Mouse (Mus musculus) heart, embryonic 14.5 days (tissue): Measurements from ENCODE around the gene Il11ra1. TPM values are rescaled to one million over a fixed set of nuclear protein-coding genes. Genes with fewer than 3 reads are reported as not detected.
"Not testable (repeated sequence)": the region's sequence is repeated elsewhere in the genome, so short reads cannot be mapped to it uniquely, and the experiment has no call there.

Experiments
- ATAC-seq: fragments of 200-750 bp; cut with Nextera tagmentation; 2 replicates; pipeline ENCODE4 v1.8.0; 2017; ENCODE audit warnings: low read depth, moderate TSS enrichment; ENCODE audit not compliant: insufficient number of reproducible peaks, insufficient read depth, low FRiP score
- H3K27ac ChIP-seq, 2 experiments: fragments of 200-500 bp in 1 of 2; fragments of 300-500 bp in 1 of 2; sonication (generic) in 1 of 2; replicated peaks in 1 of 2; 2 replicates each; pipeline ENCODE4 v1.5.1; 2012 to 2014; ENCODE audit warnings: low read depth in 2 of 2, low read length in 2 of 2, control low read depth in 1 of 2, mild to moderate bottlenecking in 1 of 2, mixed read lengths in 1 of 2; ENCODE audit not compliant: control insufficient read depth in 1 of 2, insufficient read depth in 1 of 2
- H3K27me3 ChIP-seq: fragments of 300-500 bp; sonication (generic); 2 replicates; pipeline ENCODE4 v1.6.1; 2014; ENCODE audit warnings: mild to moderate bottlenecking, low read length, control low read depth; ENCODE audit not compliant: control insufficient read depth, insufficient read depth
- H3K36me3 ChIP-seq: fragments of 300-500 bp; sonication (generic); 2 replicates; pipeline ENCODE4 v1.6.1; 2014; ENCODE audit warnings: mild to moderate bottlenecking, control low read depth, low read length, mixed read lengths; ENCODE audit not compliant: control insufficient read depth, insufficient read depth
- H3K4me1 ChIP-seq, 2 experiments: fragments of 200-500 bp in 1 of 2; fragments of 300-500 bp in 1 of 2; sonication (generic) in 1 of 2; 2 replicates each; pipeline ENCODE4 v1.6.1; 2012 to 2014; ENCODE audit warnings: low read length in 2 of 2, control low read depth in 1 of 2, mixed read lengths in 1 of 2; ENCODE audit not compliant: control insufficient read depth in 2 of 2, insufficient read depth in 2 of 2
- H3K4me2 ChIP-seq: fragments of 300-500 bp; sonication (generic); 2 replicates; pipeline ENCODE4 v1.6.1; 2014; ENCODE audit warnings: mild to moderate bottlenecking, low read length
- H3K4me3 ChIP-seq, 2 experiments: fragments of 200-500 bp in 1 of 2; fragments of 300-500 bp in 1 of 2; sonication (generic) in 1 of 2; 2 replicates each; pipeline ENCODE4 v1.5.1; 2012 to 2014; ENCODE audit warnings: low read length in 2 of 2, mild to moderate bottlenecking in 2 of 2, control low read depth in 1 of 2, low read depth in 1 of 2, moderate library complexity in 1 of 2; ENCODE audit not compliant: control insufficient read depth in 1 of 2, insufficient read depth in 1 of 2
- H3K9ac ChIP-seq: fragments of 300-500 bp; sonication (generic); 2 replicates; pipeline ENCODE4 v1.6.1; 2014; ENCODE audit warnings: mild to moderate bottlenecking, low read length
- H3K9me3 ChIP-seq: fragments of 300-500 bp; sonication (generic); 2 replicates; pipeline ENCODE4 v1.6.1; 2016; ENCODE audit warnings: low read length, control low read depth; ENCODE audit not compliant: control insufficient read depth
- WGBS: fragments of 180-500 bp; shearing (Covaris S2); extraction: QIAGEN DNeasy Blood & Tissue Kit; methylation state at CpG from one replicate; pipeline ENCODE4 v1.1.7; 2014; 5-methylcytosine and 5-hydroxymethylcytosine counted together
- polyA plus RNA-seq: library from polyadenylated mRNA; unstranded; fragments of >200 nt; fragmentation: Nextera tagmentation; extraction: Ambion mirVana; gene quantifications from 2 replicates; pipeline ENCODE4 v1.2.1, GENCODE M21; 2014

The Il11ra1 gene
- polyA plus RNA-seq, 1 experiment from 2014 or later: 136 TPM

GRCm38 (mm10) chr4:41698421-41699016, 1.3 kb upstream of the Il11ra1 start:
- peak overlapping the region; percentile 23; the same call in 1 of the 2 replicates for H3K4me2 ChIP-seq
- ATAC-seq, H3K4me1 ChIP-seq, H3K36me3 ChIP-seq, H3K9ac ChIP-seq, H3K9me3 ChIP-seq, H3K4me3 ChIP-seq, H3K27ac ChIP-seq, H3K27me3 ChIP-seq: not testable (repeated sequence)
- WGBS: 6% methylated on average over 18 of the region's 32 CpGs

GRCm38 (mm10) chr4:41700224-41700623, 435 bp downstream of the Il11ra1 start:
- not testable (repeated sequence) for H3K9ac ChIP-seq, H3K4me1 ChIP-seq, H3K27me3 ChIP-seq, ATAC-seq, H3K4me2 ChIP-seq, H3K9me3 ChIP-seq, H3K36me3 ChIP-seq, H3K27ac ChIP-seq, H3K4me3 ChIP-seq
- WGBS: 87% methylated on average over 2 of the region's 8 CpGs

GRCm38 (mm10) chr4:41702226-41702625, 2.4 kb downstream of the Il11ra1 start:
- H3K4me1 ChIP-seq: peaks cover 8 to 14% of the 10 kb centered on the region in 2 experiments
- H3K9me3 ChIP-seq, H3K4me2 ChIP-seq, ATAC-seq, H3K27ac ChIP-seq, H3K9ac ChIP-seq, H3K4me3 ChIP-seq, H3K36me3 ChIP-seq: not testable (repeated sequence)
- H3K27me3 ChIP-seq: peaks cover 11% of the 10 kb centered on the region
- 72% methylated on average over 2 of the region's 2 CpGs for WGBS

- no peak for ATAC-seq
- H3K27ac ChIP-seq: no peak overlapping the region
- WGBS: 0% methylated on average over 5 of the region's 5 CpGs
Measured at GRCm38 (mm10) chr4:41704651-41705050, 4.9 kb downstream of the Il11ra1 start.

GRCm38 (mm10) chr4:41705922-41706754, 6.3 kb downstream of the Il11ra1 start:
- Histone ChIP-seq H3K4me3 (no peak overlapping the region), H3K4me2 (peak overlapping the region; percentile 41; the same call in 1 of the 2 replicates), H3K4me1 (peaks cover 8 to 14% of the 10 kb centered on the region in 2 experiments), H3K27ac (no peak overlapping the region), H3K9ac (no peak overlapping the region), H3K9me3 (no peaks in the 10 kb centered on the region), H3K36me3 (peaks cover 5% of the 10 kb centered on the region), H3K27me3 (peaks cover 11% of the 10 kb centered on the region)
- 47% methylated on average over 19 of the region's 19 CpGs for WGBS
- no peak for ATAC-seq

More at GRCm38 (mm10) chr4:41704651-41705050, 4.9 kb downstream of the Il11ra1 start:
- Histone ChIP-seq H3K9ac (no peak overlapping the region), H3K36me3 (no peaks in the 10 kb centered on the region), H3K4me2 (no peak overlapping the region), H3K27me3 (peaks cover 11% of the 10 kb centered on the region), H3K4me3 (no peak overlapping the region), H3K4me1 (peaks cover 8 to 14% of the 10 kb centered on the region in 2 experiments), H3K9me3 (no peaks in the 10 kb centered on the region)

- ATAC-seq: no peak; the same call in 1 of the 2 replicates
- Histone ChIP-seq H3K27me3 (peaks cover 11% of the 10 kb centered on the region), H3K9ac (no peak overlapping the region), H3K4me1 (peaks cover 12 to 22% of the 10 kb centered on the region in 2 experiments), H3K4me3 (no peak overlapping the region), H3K36me3 (peaks cover 13% of the 10 kb centered on the region), H3K4me2 (peak overlapping the region; percentile 41), H3K9me3 (no peaks in the 10 kb centered on the region), H3K27ac (no peak overlapping the region)
- 3% methylated on average over 13 of the region's 13 CpGs for WGBS
Measured at GRCm38 (mm10) chr4:41707011-41707535, 7.3 kb downstream of the Il11ra1 start.

GRCm38 (mm10) chr4:41708192-41708745, 8.5 kb downstream of the Il11ra1 start:
- H3K36me3 ChIP-seq: peaks cover 13% of the 10 kb centered on the region
- H3K9me3 ChIP-seq: no peaks in the 10 kb centered on the region
- H3K27ac ChIP-seq: no peak overlapping the region
- no peak overlapping the region for H3K9ac ChIP-seq
- H3K27me3 ChIP-seq: peaks cover 11% of the 10 kb centered on the region
- H3K4me2 ChIP-seq: no peak overlapping the region
- no peak for ATAC-seq
- 43% methylated on average over 8 of the region's 8 CpGs for WGBS
- H3K4me1 ChIP-seq: peaks cover 20 to 30% of the 10 kb centered on the region in 2 experiments
- H3K4me3 ChIP-seq: no peak overlapping the region
